14 mouse cellular contexts compared by ENCODE assay signal in the genomic region with DNA sequence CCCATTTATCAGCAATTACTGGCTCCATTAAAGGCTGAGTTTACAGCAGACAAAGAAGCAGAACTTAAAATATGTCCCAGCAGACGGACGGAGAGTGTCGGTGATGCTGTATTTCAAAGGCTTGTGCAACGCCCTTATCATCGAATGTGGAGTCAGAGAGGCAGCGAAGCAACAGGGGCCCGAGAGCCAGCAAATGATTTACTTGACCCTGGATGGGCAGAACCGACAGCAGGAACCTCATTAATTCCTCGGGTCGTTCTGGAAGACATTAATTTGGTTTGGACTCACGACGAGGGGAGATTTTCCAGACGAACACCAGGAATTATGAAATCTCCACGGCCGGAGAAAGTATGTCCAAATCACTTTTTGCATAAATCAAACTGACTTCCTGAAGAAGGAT.
DNase-seq lines count a peak whose midpoint lies in the region; ATAC-seq and TF ChIP-seq lines count a peak whose summit lies in the region.
"Had no signal": no experiment of that assay in that cellular context is flagged by ENCODE, and none has a peak within 500 bp of the region (broad histone marks: within the 10 kb centered on the region; RNA-seq: fewer than 3 reads in every experiment).

No protein-coding gene starts in this region.

- peaks cover 2% of the 10 kb centered on the region; the same call in 1 of the 2 replicates for H3K4me1 ChIP-seq in heart, embryonic 11.5 days (ENCODE audit: control insufficient read depth, insufficient read depth, low read length)
- no peaks in the 10 kb centered on the region for H3K4me1 ChIP-seq in lung, postnatal 0 days (ENCODE audit: insufficient read depth, low read depth, low read length)
- no peaks in the 10 kb centered on the region for H3K4me1 ChIP-seq in midbrain, embryonic 13.5 days (replicated peaks)
- H3K4me1 ChIP-seq: forebrain, embryonic 15.5 days; midbrain, embryonic 12.5 days had no signal

- no peak for ATAC-seq in heart, embryonic 11.5 days (replicated peaks; ENCODE audit: insufficient number of reproducible peaks, low FRiP score, low TSS enrichment)
- peak; percentile 62 for ATAC-seq in lung, postnatal 0 days
- ATAC-seq in midbrain, embryonic 13.5 days, result no peak
- ATAC-seq: forebrain, embryonic 15.5 days; hindbrain, postnatal 0 days had no signal

- no peaks in the 10 kb centered on the region for H3K27me3 ChIP-seq in heart, embryonic 11.5 days (ENCODE audit: control insufficient read depth, insufficient read depth, low read length)
- H3K27me3 ChIP-seq in lung, postnatal 0 days (replicated peaks; ENCODE audit: insufficient read depth, low read length), result no peaks in the 10 kb centered on the region
- no peaks in the 10 kb centered on the region for H3K27me3 ChIP-seq in midbrain, embryonic 13.5 days
- H3K27me3 ChIP-seq: forebrain, embryonic 15.5 days; midbrain, embryonic 12.5 days had no signal

- H3K27ac ChIP-seq in heart, embryonic 11.5 days (ENCODE audit: low read depth, low read length), result no peak overlapping the region
- H3K27ac ChIP-seq in lung, postnatal 0 days (ENCODE audit: low read length), result no peak overlapping the region
- H3K27ac ChIP-seq in midbrain, embryonic 13.5 days, result no peak overlapping the region
- H3K27ac ChIP-seq: forebrain, embryonic 15.5 days; hindbrain, postnatal 0 days; midbrain, embryonic 12.5 days had no signal

- TF ChIP-seq EP300 in lung, postnatal 0 days (IDR thresholded peaks at IDR 0.05), result no peak

- intact Hi-C loops in heart, postnatal 10 days (cut with DNase I), result no loop called here

- H3K9ac ChIP-seq in heart, embryonic 11.5 days (ENCODE audit: low read depth, low read length), result no peak overlapping the region
- H3K9ac ChIP-seq in lung, postnatal 0 days (replicated peaks; ENCODE audit: low read depth), result no peak overlapping the region
- no peak overlapping the region for H3K9ac ChIP-seq in midbrain, embryonic 13.5 days (replicated peaks)
- H3K9ac ChIP-seq: forebrain, embryonic 15.5 days; midbrain, embryonic 12.5 days had no signal

- H3K36me3 ChIP-seq in heart, embryonic 11.5 days (ENCODE audit: control insufficient read depth, insufficient read depth, low read length), result no peaks in the 10 kb centered on the region
- H3K36me3 ChIP-seq in lung, postnatal 0 days (ENCODE audit: insufficient read depth, low read length), result no peaks in the 10 kb centered on the region
- no peaks in the 10 kb centered on the region for H3K36me3 ChIP-seq in midbrain, embryonic 13.5 days
- H3K36me3 ChIP-seq: forebrain, embryonic 15.5 days; midbrain, embryonic 12.5 days had no signal

- no peaks in the 10 kb centered on the region for H3K9me3 ChIP-seq in heart, embryonic 11.5 days (replicated peaks; ENCODE audit: control insufficient read depth, low read length)
- H3K9me3 ChIP-seq in lung, postnatal 0 days (ENCODE audit: low read length), result no peaks in the 10 kb centered on the region
- no peaks in the 10 kb centered on the region for H3K9me3 ChIP-seq in midbrain, embryonic 13.5 days
- H3K9me3 ChIP-seq: forebrain, embryonic 15.5 days; midbrain, embryonic 12.5 days had no signal

- no peak for TF ChIP-seq CTCF in lung, postnatal 0 days (IDR thresholded peaks at IDR 0.05)

- no peak overlapping the region for H3K4me3 ChIP-seq in heart, embryonic 11.5 days (ENCODE audit: low read depth, low read length)
- H3K4me3 ChIP-seq in lung, postnatal 0 days (ENCODE audit: low read depth, low read length), result no peak overlapping the region
- H3K4me3 ChIP-seq in midbrain, embryonic 13.5 days (replicated peaks), result no peak overlapping the region
- H3K4me3 ChIP-seq: forebrain, embryonic 15.5 days; midbrain, embryonic 12.5 days had no signal

- DNase-seq in heart, adult 18-20 months, result peak; percentile 38 to 58
- peak; percentile 50 for DNase-seq in urinary bladder, postnatal 14 days (ENCODE audit: low spot score)
- DNase-seq in urinary bladder, adult 2 months (ENCODE audit: low spot score), result no peak
- DNase-seq in lung, postnatal 0 days (ENCODE audit: low spot score), result peak; percentile 83
- DNase-seq in left cerebral cortex, adult 9 months (ENCODE audit: low spot score in 2 of 2), result no peak
- DNase-seq in heart, postnatal 10 days, result no peak
- DNase-seq: cerebellum, postnatal 25 days; gastrocnemius, postnatal 25 days; kidney, postnatal 36 days had no signal

- H3K4me2 ChIP-seq in heart, embryonic 11.5 days, result no peak overlapping the region
- H3K4me2 ChIP-seq in lung, postnatal 0 days (replicated peaks; ENCODE audit: low read depth, low read length), result no peak overlapping the region
- H3K4me2 ChIP-seq in midbrain, embryonic 13.5 days (replicated peaks), result no peak overlapping the region
- H3K4me2 ChIP-seq: forebrain, embryonic 15.5 days; midbrain, embryonic 12.5 days had no signal

- WGBS in heart, embryonic 11.5 days (ENCODE audit: insufficient replicate concordance), result 51% methylated on average over 15 of the region's 15 CpGs
- WGBS in lung, postnatal 0 days, result 33% methylated on average over 15 of the region's 15 CpGs
- 84% methylated on average over 15 of the region's 15 CpGs for WGBS in midbrain, embryonic 13.5 days

Comparison
In these comparisons a context has a peak if more than half of its experiments do, and no peak if none do; other contexts are left out.
1. DNase-seq: peak in heart, adult 18-20 months (2 of 2), urinary bladder, postnatal 14 days (single experiment) and lung, postnatal 0 days (single experiment); none in urinary bladder, adult 2 months (single experiment), left cerebral cortex, adult 9 months (0 of 2) and heart, postnatal 10 days (0 of 2).